Mouse (Mus musculus): Measurements from ENCODE around the gene Tiam1.
A peak's percentile ranks its signal among the peaks of the same experiment; 100 is the strongest.

The Tiam1 gene

GRCm38 (mm10) chr16:89993991-89994825 is 149.4 kb downstream of the Tiam1 start:
- DNase-seq (ENCODE audit: low read depth) = peak; percentile 41

- no peak for DNase-seq (ENCODE audit: low read depth)
These were observed 150.1 kb downstream of the Tiam1 start for GRCm38 (mm10) chr16:89993506-89993905.

GRCm38 (mm10) chr16:89991701-89992152 is 151.8 kb downstream of the Tiam1 start:
- DNase-seq (ENCODE audit: low read depth) = no peak

GRCm38 (mm10) chr16:89990288-89990955 is 153.1 kb downstream of the Tiam1 start:
- no peak for DNase-seq (ENCODE audit: low read depth)

GRCm38 (mm10) chr16:89989816-89990215 is 153.8 kb downstream of the Tiam1 start:
- DNase-seq (ENCODE audit: low read depth) = no peak

GRCm38 (mm10) chr16:89986672-89987362 is 156.8 kb downstream of the Tiam1 start:
- peak; percentile 66 for DNase-seq (ENCODE audit: low read depth)

- DNase-seq (ENCODE audit: low read depth) = peak; percentile 74
These were observed 157.7 kb downstream of the Tiam1 start for GRCm38 (mm10) chr16:89985702-89986481.

GRCm38 (mm10) chr16:89980075-89980744 is 163.4 kb downstream of the Tiam1 start:
- no peak for DNase-seq (ENCODE audit: low read depth)

- no peak for DNase-seq (ENCODE audit: low read depth)
These were observed 168.1 kb downstream of the Tiam1 start for GRCm38 (mm10) chr16:89975441-89975840.

- DNase-seq (ENCODE audit: low read depth) = peak; percentile 42
These were observed 169.5 kb downstream of the Tiam1 start for GRCm38 (mm10) chr16:89973814-89974712.

GRCm38 (mm10) chr16:89972854-89973487 is 170.6 kb downstream of the Tiam1 start:
- peak; percentile 63 for DNase-seq (ENCODE audit: low read depth)

GRCm38 (mm10) chr16:89972018-89972417 is 171.6 kb downstream of the Tiam1 start:
- no peak for DNase-seq (ENCODE audit: low read depth)

GRCm38 (mm10) chr16:89968058-89968457 is 175.5 kb downstream of the Tiam1 start:
- no peak for DNase-seq (ENCODE audit: low read depth)

- DNase-seq (ENCODE audit: low read depth) = no peak
These were observed 180.7 kb downstream of the Tiam1 start for GRCm38 (mm10) chr16:89962876-89963275.

- no peak for DNase-seq (ENCODE audit: low read depth)
These were observed 182.7 kb downstream of the Tiam1 start for GRCm38 (mm10) chr16:89960904-89961303.

- no peak for DNase-seq (ENCODE audit: low read depth)
These were observed 183.2 kb downstream of the Tiam1 start for GRCm38 (mm10) chr16:89960186-89960878.

- no peak for DNase-seq (ENCODE audit: low read depth)
These were observed 184.6 kb downstream of the Tiam1 start for GRCm38 (mm10) chr16:89958982-89959381.

- no peak for DNase-seq (ENCODE audit: low read depth)
These were observed 185.5 kb downstream of the Tiam1 start for GRCm38 (mm10) chr16:89958030-89958429.

- DNase-seq (ENCODE audit: low read depth) = no peak
These were observed 189.0 kb downstream of the Tiam1 start for GRCm38 (mm10) chr16:89954525-89954924.
